Mouse (Mus musculus) kidney, adult 2 months (tissue): ENCODE results near the gene Dlgap4.

ENCODE experiments used
- CTCF ChIP-seq: fragments of 200-500 bp; conservative IDR thresholded peaks from 2 replicates; pipeline ENCODE4 v1.5.1; 2011; ENCODE audit warnings: low read depth, mild to moderate bottlenecking, control low read depth, low read length, moderate library complexity, mixed read lengths; ENCODE audit not compliant: insufficient read depth, insufficient read length
- POLR2A ChIP-seq: fragments of 200-500 bp; IDR thresholded peaks from one replicate; pipeline ENCODE4 v1.6.1; 2011; ENCODE audit warnings: low read depth, low read length, control low read depth

DNA sequence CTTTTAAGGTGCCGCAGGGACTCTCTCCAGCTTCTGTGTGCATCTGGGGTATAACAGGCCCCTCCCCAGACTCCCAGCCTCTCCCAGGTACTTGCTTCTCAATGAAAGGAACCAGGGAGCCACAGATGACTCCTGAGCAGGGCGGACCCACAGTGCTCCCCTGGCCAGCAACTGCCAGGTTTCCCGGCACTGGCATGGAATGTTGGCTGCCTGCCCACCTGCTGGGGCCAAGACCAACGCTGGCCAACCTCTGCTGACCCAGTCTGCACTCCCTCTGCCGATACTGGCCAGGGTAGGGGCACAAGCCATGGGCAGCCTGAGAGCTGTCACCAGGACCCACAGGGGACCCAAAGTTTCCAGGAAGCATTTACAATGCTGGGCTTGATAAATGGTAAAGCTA is 7.9 kb downstream of the Dlgap4 start:
- TF ChIP-seq POLR2A (no peak), CTCF (no peak)
